Mouse (Mus musculus) mouse embryonic stem cell (cell line): ENCODE results near the gene Qrich2.
"Not testable (repeated sequence)": the region's sequence is repeated elsewhere in the genome, so short reads cannot be mapped to it uniquely, and the experiment has no call there.

ENCODE experiments used
- in situ Hi-C, 2 experiments: fragments of 300-500 bp; cut with MboI; formaldehyde crosslinking; loops; 1 replicate in 1 of 2; 3 replicates in 1 of 2; pipeline ENCODE4 v1.14.3; 2019 to 2020; ENCODE audit warnings: low sequenced_read_pairs in 2 of 2, low pct_unique_long_range_greater_than_20kb in 1 of 2, mixed read lengths in 1 of 2; ENCODE audit not compliant: unreplicated experiment in 1 of 2

Gene Qrich2

GRCm38 (mm10) chr11:116491338-116491737 lies 25.3 kb upstream of the Qrich2 start:
- in situ Hi-C loops, result no loop called here

GRCm38 (mm10) chr11:116490232-116491107 lies 24.4 kb upstream of the Qrich2 start:
- in situ Hi-C loops, result no loop called here

GRCm38 (mm10) chr11:116489771-116490231 lies 23.8 kb upstream of the Qrich2 start:
- in situ Hi-C loops, result no loop called here

GRCm38 (mm10) chr11:116488693-116489375 lies 22.8 kb upstream of the Qrich2 start:
- in situ Hi-C loops, result no loop called here

- in situ Hi-C loops, result no loop called here
Observed at GRCm38 (mm10) chr11:116488207-116488606, 22.2 kb upstream of the Qrich2 start.

- in situ Hi-C loops, result no loop called here
Observed at GRCm38 (mm10) chr11:116484261-116484660, 18.2 kb upstream of the Qrich2 start.

GRCm38 (mm10) chr11:116481776-116482175 lies 15.7 kb upstream of the Qrich2 start:
- in situ Hi-C loops, result no loop called here

- in situ Hi-C loops, result no loop called here
Observed at GRCm38 (mm10) chr11:116480975-116481374, 14.9 kb upstream of the Qrich2 start.

- in situ Hi-C loops, result no loop called here
Observed at GRCm38 (mm10) chr11:116479832-116480231, 13.8 kb upstream of the Qrich2 start.

- in situ Hi-C loops, result no loop called here
Observed at GRCm38 (mm10) chr11:116478978-116479377, 12.9 kb upstream of the Qrich2 start.

- in situ Hi-C loops, result no loop called here
Observed at GRCm38 (mm10) chr11:116477160-116477759, 11.2 kb upstream of the Qrich2 start.

GRCm38 (mm10) chr11:116476696-116477095 lies 10.7 kb upstream of the Qrich2 start:
- in situ Hi-C loops, result no loop called here

- in situ Hi-C loops, result no loop called here
Observed at GRCm38 (mm10) chr11:116476041-116476440, 10.0 kb upstream of the Qrich2 start.

GRCm38 (mm10) chr11:116472275-116472674 lies 6.2 kb upstream of the Qrich2 start:
- in situ Hi-C loops, result no loop called here

- in situ Hi-C loops, result no loop called here
Observed at GRCm38 (mm10) chr11:116470896-116471295, 4.9 kb upstream of the Qrich2 start.

- in situ Hi-C loops, result no loop called here
Observed at GRCm38 (mm10) chr11:116470249-116470648, 4.2 kb upstream of the Qrich2 start.

- in situ Hi-C loops, result not testable (repeated sequence)
Observed at GRCm38 (mm10) chr11:116468338-116468737, 2.3 kb upstream of the Qrich2 start.

- in situ Hi-C loops, result no loop called here
Observed at GRCm38 (mm10) chr11:116463833-116464232, 2.2 kb downstream of the Qrich2 start.

GRCm38 (mm10) chr11:116463338-116463737 lies 2.7 kb downstream of the Qrich2 start:
- in situ Hi-C loops, result no loop called here
